Mouse (Mus musculus) E14TG2a.4 (cell line): ENCODE data around the gene Dpp7.

Source experiments
- CTCF ChIP-seq: conservative IDR thresholded peaks from 2 replicates; pipeline ENCODE4 v1.5.1; 2014; ENCODE audit warnings: low read length
- NANOG ChIP-seq: IDR thresholded peaks from 2 replicates; pipeline ENCODE4 v1.6.1; 2014; ENCODE audit warnings: borderline replicate concordance, low read length, mixed read lengths
- POU5F1 ChIP-seq: IDR thresholded peaks from 2 replicates; pipeline ENCODE4 v1.6.1; 2014; ENCODE audit warnings: low read length, borderline replicate concordance

GRCm38 (mm10) chr2:25365091-25365761 lies 9.1 kb upstream of the Dpp7 start, which contains the start of gene Uap1l1:
- TF ChIP-seq CTCF (no peak), POU5F1 (no peak), NANOG (no peak)
